Mouse (Mus musculus): Measurements from ENCODE around the gene Vwf. TPM values are rescaled to one million over a fixed set of nuclear protein-coding genes. Genes with fewer than 3 reads are reported as not detected.

Vwf gene
- total RNA-seq (2014; fragmentation: Nextera tagmentation), result 0.43 and 5.1 TPM in 2 replicates
- 0.10 and 0.39 TPM in 2 replicates for total RNA-seq (2017)

DNA sequence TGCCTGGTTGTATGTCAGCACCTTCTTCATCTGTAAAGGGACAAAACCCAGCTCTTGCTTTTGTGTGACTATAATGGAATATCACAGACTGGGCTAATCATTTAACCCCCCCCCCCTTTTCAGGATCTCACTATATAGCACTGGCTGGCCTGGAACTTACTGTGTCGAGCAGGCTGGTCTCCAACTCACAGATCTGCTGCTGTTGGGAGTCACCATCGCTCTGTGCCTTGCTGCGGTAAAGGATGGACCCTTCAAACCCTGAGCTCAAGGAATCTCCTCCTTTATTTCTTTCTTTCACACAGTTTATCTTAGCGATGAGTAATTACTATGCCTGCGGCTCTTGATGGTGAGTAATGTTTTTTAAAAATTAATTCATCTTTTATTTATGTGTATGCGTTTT, at the start of gene Vwf:
Gene Vwf, plus strand, starts transcription at position 301 of the 400 bp plus-strand sequence.
- no peak for ATAC-seq (replicated peaks; ENCODE audit: poor library complexity, severe bottlenecking)

DNA sequence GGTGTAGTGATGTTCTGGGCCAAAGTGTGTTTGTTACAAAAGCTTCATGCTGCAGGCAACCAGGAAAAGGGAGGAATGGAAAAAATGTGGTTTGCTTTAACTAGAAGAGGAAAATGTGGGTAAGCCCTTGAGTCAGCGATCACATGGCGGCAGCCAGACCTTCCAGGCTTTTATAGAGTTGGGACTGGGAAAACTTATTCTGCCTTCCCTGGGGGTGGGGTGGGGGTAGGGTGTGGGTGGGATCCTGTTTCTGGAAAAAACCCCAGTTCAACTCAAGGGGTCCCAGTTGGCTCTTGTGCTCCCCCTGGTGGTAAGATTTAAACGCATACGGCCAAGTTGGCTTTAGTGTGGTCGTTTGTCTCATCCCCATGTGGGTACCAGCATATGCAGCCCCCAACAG, 48.5 kb upstream of the Vwf start:
- peak; percentile 34 for ATAC-seq (replicated peaks; ENCODE audit: poor library complexity, severe bottlenecking)

- no peak for ATAC-seq (replicated peaks; ENCODE audit: poor library complexity, severe bottlenecking)
These were observed 43.3 kb upstream of the Vwf start for GRCm38 (mm10) chr6:125503186-125503802.

- no peak for ATAC-seq (replicated peaks; ENCODE audit: poor library complexity, severe bottlenecking)
These were observed 41.8 kb upstream of the Vwf start for GRCm38 (mm10) chr6:125504622-125505355.

GRCm38 (mm10) chr6:125506427-125506826, 40.1 kb upstream of the Vwf start:
- no peak for ATAC-seq (replicated peaks; ENCODE audit: poor library complexity, severe bottlenecking)

DNA sequence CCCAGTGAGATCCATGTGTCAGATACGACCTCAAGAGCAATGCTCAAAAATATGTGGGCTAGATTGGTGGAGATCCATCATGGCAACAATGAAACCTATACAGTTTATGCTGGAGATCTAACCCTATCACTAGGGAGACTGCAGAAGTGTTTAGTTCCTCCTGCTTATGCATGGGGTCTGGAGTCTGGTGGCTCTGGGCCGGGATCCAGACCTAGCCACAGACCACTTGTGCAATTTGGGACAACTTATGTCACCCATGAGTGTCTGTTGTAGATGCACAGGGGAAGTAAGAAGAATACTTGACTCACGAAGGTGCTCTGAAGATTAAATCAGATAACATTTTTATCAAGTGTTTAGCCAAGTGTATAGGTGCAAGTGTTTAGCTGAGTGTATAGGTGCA, 36.8 kb upstream of the Vwf start:
- peak; percentile 84 for ATAC-seq (replicated peaks; ENCODE audit: poor library complexity, severe bottlenecking)

DNA sequence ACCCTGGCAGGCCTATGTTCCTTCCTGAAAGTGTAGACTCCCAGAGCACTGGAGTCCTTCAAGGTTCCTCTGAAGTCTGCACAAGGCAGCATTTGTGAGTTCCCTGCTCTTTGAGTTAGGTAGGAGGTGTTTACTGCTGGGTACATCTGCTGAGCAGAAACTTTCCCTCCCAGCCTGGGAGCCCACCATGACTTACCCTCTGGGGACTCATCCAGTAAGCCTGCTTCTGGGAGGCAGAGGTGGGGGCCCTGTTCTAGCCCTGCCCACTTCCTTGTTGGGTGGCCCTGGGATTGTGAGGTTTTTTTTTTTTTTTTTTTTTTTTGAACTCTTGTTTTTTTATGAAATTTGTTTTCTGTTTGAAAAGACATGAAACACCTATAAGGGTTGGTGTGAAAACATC, 35.9 kb upstream of the Vwf start:
- ATAC-seq (replicated peaks; ENCODE audit: poor library complexity, severe bottlenecking), result no peak

DNA sequence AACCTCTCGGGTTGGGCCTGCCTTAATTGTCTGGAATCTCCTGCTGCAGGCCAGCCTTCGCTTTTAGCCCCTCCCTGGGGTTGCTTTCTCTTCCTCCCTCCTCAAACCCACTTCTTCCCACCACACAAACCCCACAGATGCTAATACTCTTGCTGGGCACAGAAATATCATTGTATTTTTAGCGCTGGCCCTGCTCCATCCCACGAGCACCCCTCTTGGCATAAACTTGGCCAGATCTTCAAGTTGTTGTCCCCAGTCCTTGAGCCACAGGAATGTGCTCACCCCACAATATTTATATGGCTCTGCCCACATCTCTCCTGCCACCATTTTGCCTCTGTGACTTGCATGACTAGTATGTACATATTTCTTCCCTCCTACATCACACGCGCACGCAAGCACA, 35.4 kb upstream of the Vwf start:
- peak; percentile 33 for ATAC-seq (replicated peaks; ENCODE audit: poor library complexity, severe bottlenecking)

GRCm38 (mm10) chr6:125512950-125513596, 33.5 kb upstream of the Vwf start:
- no peak for ATAC-seq (replicated peaks; ENCODE audit: poor library complexity, severe bottlenecking)

- ATAC-seq (replicated peaks; ENCODE audit: poor library complexity, severe bottlenecking), result 0 out of 2 replicates have a peak, but pooled peaks have one; percentile 4
These were observed 30.9 kb upstream of the Vwf start for GRCm38 (mm10) chr6:125515503-125516315.

GRCm38 (mm10) chr6:125521558-125522193, 24.9 kb upstream of the Vwf start:
- no peak for ATAC-seq (replicated peaks; ENCODE audit: poor library complexity, severe bottlenecking)

DNA sequence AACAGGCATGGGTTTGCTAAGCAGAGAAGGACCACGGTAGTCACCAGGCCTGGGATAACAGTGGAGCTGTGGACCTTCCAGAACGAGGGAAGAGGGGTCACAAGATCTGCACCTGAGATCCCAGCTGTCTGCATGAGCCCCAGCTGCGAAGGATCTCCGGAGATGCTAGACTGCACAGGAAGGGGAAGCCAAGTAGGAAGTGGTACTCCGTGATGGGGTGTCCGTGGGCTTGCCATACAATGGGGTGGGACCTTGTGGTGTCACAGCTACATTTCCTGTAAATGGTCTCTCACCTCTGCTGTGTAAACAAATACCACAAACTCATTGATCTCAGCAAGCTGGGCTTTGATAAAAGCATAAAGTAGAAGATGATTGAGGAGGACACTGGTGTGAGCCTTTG, 22.5 kb upstream of the Vwf start:
- peak; percentile 57 for ATAC-seq (replicated peaks; ENCODE audit: poor library complexity, severe bottlenecking)

DNA sequence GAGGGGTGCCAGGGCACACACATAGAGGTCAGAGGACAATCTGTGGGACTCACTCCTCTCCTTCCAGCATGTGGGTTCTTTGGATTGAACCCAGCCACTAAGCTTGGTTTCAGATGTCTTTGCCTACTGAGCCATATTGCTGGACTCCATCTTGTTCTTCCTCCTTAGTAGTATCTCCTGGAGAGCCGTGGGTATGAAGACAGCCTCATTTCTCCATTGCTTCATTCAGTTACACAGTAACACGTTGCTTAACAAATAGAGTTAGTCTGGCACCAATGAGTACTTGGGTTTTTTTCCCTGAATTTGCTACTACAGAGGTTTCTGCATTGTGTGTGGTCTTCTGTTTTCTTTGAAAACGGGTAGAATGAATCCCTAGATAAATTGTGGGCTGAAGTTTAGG, 20.5 kb upstream of the Vwf start:
- ATAC-seq (replicated peaks; ENCODE audit: poor library complexity, severe bottlenecking), result peak; percentile 83

GRCm38 (mm10) chr6:125528614-125529200, 17.9 kb upstream of the Vwf start:
- no peak for ATAC-seq (replicated peaks; ENCODE audit: poor library complexity, severe bottlenecking)

DNA sequence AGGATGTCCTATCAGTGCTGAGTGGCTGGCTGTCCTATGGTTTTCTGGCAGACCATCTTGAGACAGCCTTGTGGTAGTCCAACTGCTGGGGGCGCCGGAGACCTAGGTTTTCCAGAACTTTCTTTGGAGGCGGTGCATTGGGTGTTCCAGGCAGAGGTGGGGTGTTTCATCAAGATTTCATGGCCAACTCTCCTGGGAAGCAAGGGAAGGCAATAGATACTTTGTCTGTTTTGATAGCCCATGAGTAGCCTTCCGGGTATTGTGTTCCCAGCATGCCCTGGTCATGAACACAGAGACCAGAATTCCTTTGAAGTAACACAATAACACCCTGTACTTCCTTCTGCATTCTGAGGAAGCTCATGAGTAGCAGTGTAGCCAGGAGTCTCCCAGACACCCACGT, 17.1 kb upstream of the Vwf start:
- no peak for ATAC-seq (replicated peaks; ENCODE audit: poor library complexity, severe bottlenecking)

- no peak for ATAC-seq (replicated peaks; ENCODE audit: poor library complexity, severe bottlenecking)
These were observed 13.4 kb upstream of the Vwf start for GRCm38 (mm10) chr6:125533104-125533650.

GRCm38 (mm10) chr6:125534990-125535389, 11.6 kb upstream of the Vwf start:
- ATAC-seq (replicated peaks; ENCODE audit: poor library complexity, severe bottlenecking), result no peak

DNA sequence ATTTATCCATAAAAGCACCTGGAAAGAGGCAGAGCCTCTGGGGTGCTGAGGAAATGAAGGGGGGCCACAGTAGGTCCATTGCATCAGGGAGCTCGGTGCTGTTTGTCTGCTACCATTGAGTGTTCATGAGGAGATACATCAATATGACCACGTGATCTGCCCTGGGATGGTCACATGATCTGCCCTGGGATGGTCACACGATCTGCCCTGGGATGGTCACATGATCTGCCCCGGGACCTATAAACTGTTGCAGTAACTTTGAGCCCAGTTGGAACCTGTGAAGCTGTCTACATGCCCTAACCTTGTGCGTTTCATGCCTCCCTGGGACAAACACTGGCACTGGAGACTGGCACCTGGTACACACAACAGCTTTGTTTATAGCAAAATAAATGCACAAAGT, 8.1 kb upstream of the Vwf start:
- ATAC-seq (replicated peaks; ENCODE audit: poor library complexity, severe bottlenecking), result no peak

DNA sequence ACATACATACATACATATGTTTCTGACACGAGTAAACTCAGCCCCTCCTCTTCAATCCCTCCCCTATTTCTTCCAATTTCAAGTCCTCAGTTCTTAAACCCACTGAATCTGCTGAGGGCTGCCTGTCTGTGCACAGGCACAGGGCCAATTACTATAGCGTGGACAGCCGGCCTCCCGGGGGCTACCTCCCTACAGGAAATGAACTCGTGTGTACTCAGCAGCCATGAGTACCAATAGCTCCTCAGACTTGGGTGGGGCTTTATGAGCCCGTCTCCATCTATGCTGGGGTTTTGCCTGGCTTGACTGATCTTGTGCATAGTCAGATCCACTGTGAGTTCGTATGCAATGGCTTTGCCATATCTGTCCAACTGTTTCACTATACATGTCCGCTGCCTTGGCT, 7.2 kb upstream of the Vwf start:
- no peak for ATAC-seq (replicated peaks; ENCODE audit: poor library complexity, severe bottlenecking)

DNA sequence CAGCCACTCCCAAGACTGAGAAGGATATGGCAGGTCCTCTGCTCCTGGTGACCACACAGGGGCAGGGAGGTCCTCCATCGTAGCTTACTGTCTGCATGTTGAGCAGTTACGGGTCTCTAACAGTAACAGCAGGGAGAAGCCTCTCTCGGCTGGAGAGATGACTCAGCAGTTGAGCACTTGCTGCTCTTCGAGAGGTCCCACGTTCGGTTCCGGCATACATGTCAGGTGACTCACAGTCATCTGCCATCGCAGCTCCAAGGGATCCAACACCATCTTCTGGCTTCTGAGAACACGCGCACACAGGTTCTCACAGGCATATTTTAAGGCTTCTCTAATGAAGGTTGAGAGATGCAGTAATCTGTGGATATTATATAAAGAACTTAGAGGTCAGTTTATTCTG, 6.4 kb upstream of the Vwf start:
- peak; percentile 60 for ATAC-seq (replicated peaks; ENCODE audit: poor library complexity, severe bottlenecking)
